Mouse (Mus musculus) small intestine, adult 2 months (tissue): ENCODE measurements around the gene Hand1.

Experiments
- CTCF ChIP-seq: fragments of 200-500 bp; IDR thresholded peaks from 2 replicates; pipeline ENCODE4 v1.5.1; 2012; ENCODE audit warnings: low read depth, mild to moderate bottlenecking, control low read depth, inconsistent platforms, low read length, moderate library complexity, mixed read lengths; ENCODE audit not compliant: insufficient replicate concordance, insufficient read length; ENCODE audit errors: extremely low read depth
- POLR2A ChIP-seq: fragments of 200-500 bp; IDR thresholded peaks from 2 replicates; pipeline ENCODE4 v1.6.1; 2012; ENCODE audit warnings: low read depth, mild to moderate bottlenecking, control low read depth, inconsistent platforms, low read length, moderate library complexity

DNA sequence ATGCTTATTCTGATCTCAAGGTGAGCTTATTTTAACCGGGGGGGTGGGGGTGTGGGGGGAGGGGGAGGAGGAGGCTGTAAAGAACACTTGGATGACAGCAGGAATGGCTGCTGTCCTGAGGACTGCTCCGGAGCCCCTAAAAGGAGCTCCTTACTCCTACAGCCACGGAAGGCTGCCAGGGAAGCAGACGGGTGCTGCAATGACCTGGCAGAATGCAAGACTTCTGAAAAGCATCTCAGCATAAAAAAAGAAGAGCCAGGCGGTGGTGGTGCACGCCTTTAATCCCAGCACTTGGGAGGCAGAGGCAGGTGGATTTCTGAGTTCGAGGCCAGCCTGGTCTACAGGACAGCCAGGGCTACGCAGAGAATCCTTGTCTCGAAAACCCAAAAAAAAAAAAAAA is 34.8 kb downstream of the Hand1 start:
- TF ChIP-seq POLR2A (no peak), CTCF (no peak)
